Mouse (Mus musculus) testis, adult 2 months (tissue): Measurements from ENCODE around the gene Fgf14.

Experiments used
- CTCF ChIP-seq: fragments of 200-500 bp; IDR thresholded peaks from 2 replicates; pipeline ENCODE4 v1.5.1; 2012; ENCODE audit warnings: low read depth, mild to moderate bottlenecking, inconsistent platforms, low read length, moderate library complexity; ENCODE audit not compliant: control insufficient read depth, insufficient read depth, insufficient replicate concordance
- POLR2A ChIP-seq: fragments of 200-500 bp; IDR thresholded peaks from 2 replicates; pipeline ENCODE4 v1.6.1; 2012; ENCODE audit warnings: low read depth, mild to moderate bottlenecking, inconsistent platforms, low read length, moderate library complexity; ENCODE audit not compliant: control insufficient read depth

DNA sequence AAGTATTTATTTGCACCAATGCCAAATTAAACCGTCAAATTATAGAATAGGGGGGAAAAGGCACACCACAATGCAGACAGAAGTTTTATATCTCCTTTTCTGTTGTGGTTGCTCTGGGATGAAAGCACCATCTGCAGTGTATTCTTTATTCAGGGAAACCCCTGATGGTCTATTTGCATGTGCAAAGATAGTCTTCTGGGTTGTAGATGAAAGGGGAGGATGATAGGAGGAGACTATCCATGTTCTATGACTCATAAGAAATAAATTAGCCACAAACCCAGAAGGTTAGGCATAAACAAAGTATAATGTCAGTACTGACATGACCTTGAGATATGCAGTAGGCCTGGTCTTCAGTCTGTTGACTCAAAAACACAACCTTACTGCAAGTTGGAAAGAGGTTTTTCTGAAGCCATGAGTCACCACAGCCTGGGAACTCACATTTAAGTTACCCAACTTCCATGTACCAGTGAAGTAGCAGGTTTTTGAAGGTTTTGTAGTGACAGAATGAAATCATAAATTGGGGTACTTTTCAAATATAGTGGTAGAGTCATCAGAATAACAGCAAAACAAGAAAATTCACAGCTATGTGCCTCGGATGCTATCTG is 686.2 kb downstream of the Fgf14 start:
- TF ChIP-seq CTCF (no peak), POLR2A (no peak)
